Mouse (Mus musculus): Measurements from ENCODE around the gene Fhod1.

GRCm38 (mm10) chr8:105306146-105306691 lies 41.5 kb downstream of the Fhod1 start:
- TF ChIP-seq POLR2A (IDR thresholded peaks at IDR 0.05; ENCODE audit: borderline replicate concordance, extremely low read depth, low read depth, low read length) (no peak), CTCF (IDR thresholded peaks at IDR 0.05; ENCODE audit: insufficient read depth, low read length) (no peak)

All from lung, adult 2 months (tissue).